Mouse (Mus musculus): ENCODE measurements around the gene Nnmt. TPM values are rescaled to one million over a fixed set of nuclear protein-coding genes. Genes with fewer than 3 reads are reported as not detected.

The Nnmt gene
- polyA plus RNA-seq, 1 experiment from 2014 or later = 4.3 TPM

GRCm38 (mm10) chr9:48617511-48618010, 12.6 kb upstream of the Nnmt start:
- no peak for TF ChIP-seq CTCF (IDR thresholded peaks at IDR 0.05; ENCODE audit: low read depth)
- 87% methylated on average over 3 of the region's 3 CpGs for WGBS
- Histone ChIP-seq H3K9ac (ENCODE audit: low read depth, low read length) (no peak overlapping the region), H3K4me1 (replicated peaks; ENCODE audit: insufficient read depth, low read length) (no peaks in the 10 kb centered on the region), H3K27me3 (ENCODE audit: insufficient read depth, low read length) (no peaks in the 10 kb centered on the region), H3K9me3 (replicated peaks; ENCODE audit: low read length) (no peaks in the 10 kb centered on the region), H3K4me2 (ENCODE audit: low read length) (no peak overlapping the region), H3K27ac (no peak overlapping the region), H3K4me3 (replicated peaks; ENCODE audit: low read depth, low read length) (no peak overlapping the region), H3K36me3 (ENCODE audit: insufficient read depth, low read length) (no peaks in the 10 kb centered on the region)
- ATAC-seq (replicated peaks; ENCODE audit: low FRiP score, low read depth) = no peak
- DNase-seq (ENCODE audit: low spot score) = no peak

- Histone ChIP-seq H3K27ac (no peak overlapping the region), H3K4me2 (ENCODE audit: low read length) (no peak overlapping the region), H3K4me1 (replicated peaks; ENCODE audit: insufficient read depth, low read length) (no peaks in the 10 kb centered on the region), H3K4me3 (replicated peaks; ENCODE audit: low read depth, low read length) (no peak overlapping the region), H3K36me3 (ENCODE audit: insufficient read depth, low read length) (no peaks in the 10 kb centered on the region), H3K9me3 (replicated peaks; ENCODE audit: low read length) (no peaks in the 10 kb centered on the region), H3K9ac (ENCODE audit: low read depth, low read length) (no peak overlapping the region), H3K27me3 (ENCODE audit: insufficient read depth, low read length) (no peaks in the 10 kb centered on the region)
- TF ChIP-seq CTCF (IDR thresholded peaks at IDR 0.05; ENCODE audit: low read depth) = no peak
- no peak for DNase-seq (ENCODE audit: low spot score)
- ATAC-seq (replicated peaks; ENCODE audit: low FRiP score, low read depth) = no peak
- WGBS = 84% methylated on average over 4 of the region's 4 CpGs
These were observed 8.3 kb upstream of the Nnmt start for GRCm38 (mm10) chr9:48613221-48613620.

GRCm38 (mm10) chr9:48612542-48612941, 7.6 kb upstream of the Nnmt start:
- no peaks in the 10 kb centered on the region for H3K9me3 ChIP-seq (replicated peaks; ENCODE audit: low read length)
- H3K4me3 ChIP-seq (replicated peaks; ENCODE audit: low read depth, low read length) = no peak overlapping the region
- no peak overlapping the region for H3K9ac ChIP-seq (ENCODE audit: low read depth, low read length)
- no peak for TF ChIP-seq CTCF (IDR thresholded peaks at IDR 0.05; ENCODE audit: low read depth)
- no peaks in the 10 kb centered on the region for H3K27me3 ChIP-seq (ENCODE audit: insufficient read depth, low read length)
- no peak for DNase-seq (ENCODE audit: low spot score)
- no peaks in the 10 kb centered on the region for H3K36me3 ChIP-seq (ENCODE audit: insufficient read depth, low read length)
- H3K4me2 ChIP-seq (ENCODE audit: low read length) = no peak overlapping the region
- no peaks in the 10 kb centered on the region for H3K4me1 ChIP-seq (replicated peaks; ENCODE audit: insufficient read depth, low read length)
- no peak for ATAC-seq (replicated peaks; ENCODE audit: low FRiP score, low read depth)
- H3K27ac ChIP-seq = no peak overlapping the region
- 85% methylated on average over 5 of the region's 5 CpGs for WGBS

GRCm38 (mm10) chr9:48611032-48611431, 6.1 kb upstream of the Nnmt start:
- no peak overlapping the region for H3K27ac ChIP-seq
- H3K4me3 ChIP-seq (replicated peaks; ENCODE audit: low read depth, low read length) = no peak overlapping the region

GRCm38 (mm10) chr9:48609734-48610133, 4.8 kb upstream of the Nnmt start:
- no peak overlapping the region for H3K9ac ChIP-seq (ENCODE audit: low read depth, low read length)
- no peak overlapping the region for H3K4me3 ChIP-seq (replicated peaks; ENCODE audit: low read depth, low read length)
- no peak overlapping the region for H3K4me2 ChIP-seq (ENCODE audit: low read length)
- no peaks in the 10 kb centered on the region for H3K27me3 ChIP-seq (ENCODE audit: insufficient read depth, low read length)
- H3K9me3 ChIP-seq (replicated peaks; ENCODE audit: low read length) = no peaks in the 10 kb centered on the region
- WGBS = 47% methylated on average over 4 of the region's 4 CpGs
- no peak for DNase-seq (ENCODE audit: low spot score)
- no peak overlapping the region for H3K27ac ChIP-seq
- TF ChIP-seq CTCF (IDR thresholded peaks at IDR 0.05; ENCODE audit: low read depth) = no peak
- no peaks in the 10 kb centered on the region for H3K4me1 ChIP-seq (replicated peaks; ENCODE audit: insufficient read depth, low read length)
- no peaks in the 10 kb centered on the region for H3K36me3 ChIP-seq (ENCODE audit: insufficient read depth, low read length)
- no peak for ATAC-seq (replicated peaks; ENCODE audit: low FRiP score, low read depth)

More at GRCm38 (mm10) chr9:48611032-48611431, 6.1 kb upstream of the Nnmt start:
- Histone ChIP-seq H3K36me3 (ENCODE audit: insufficient read depth, low read length) (no peaks in the 10 kb centered on the region), H3K9ac (ENCODE audit: low read depth, low read length) (no peak overlapping the region), H3K4me2 (ENCODE audit: low read length) (no peak overlapping the region), H3K4me1 (replicated peaks; ENCODE audit: insufficient read depth, low read length) (no peaks in the 10 kb centered on the region), H3K27me3 (ENCODE audit: insufficient read depth, low read length) (no peaks in the 10 kb centered on the region), H3K9me3 (replicated peaks; ENCODE audit: low read length) (no peaks in the 10 kb centered on the region)
- no peak for ATAC-seq (replicated peaks; ENCODE audit: low FRiP score, low read depth)
- WGBS = 9% methylated on average over 1 of the region's 1 CpGs
- DNase-seq (ENCODE audit: low spot score) = peak; percentile 32
- TF ChIP-seq CTCF (IDR thresholded peaks at IDR 0.05; ENCODE audit: low read depth) = no peak

GRCm38 (mm10) chr9:48607417-48607816, 2.5 kb upstream of the Nnmt start:
- H3K27ac ChIP-seq = no peak overlapping the region
- TF ChIP-seq CTCF (IDR thresholded peaks at IDR 0.05; ENCODE audit: low read depth) = no peak
- H3K4me1 ChIP-seq (replicated peaks; ENCODE audit: insufficient read depth, low read length) = no peaks in the 10 kb centered on the region
- H3K36me3 ChIP-seq (ENCODE audit: insufficient read depth, low read length) = no peaks in the 10 kb centered on the region
- H3K9me3 ChIP-seq (replicated peaks; ENCODE audit: low read length) = no peaks in the 10 kb centered on the region
- ATAC-seq (replicated peaks; ENCODE audit: low FRiP score, low read depth) (no peak), DNase-seq (ENCODE audit: low spot score) (no peak)
- WGBS = 72% methylated on average over 7 of the region's 7 CpGs
- H3K9ac ChIP-seq (ENCODE audit: low read depth, low read length) = no peak overlapping the region
- no peak overlapping the region for H3K4me3 ChIP-seq (replicated peaks; ENCODE audit: low read depth, low read length)
- no peaks in the 10 kb centered on the region for H3K27me3 ChIP-seq (ENCODE audit: insufficient read depth, low read length)
- no peak overlapping the region for H3K4me2 ChIP-seq (ENCODE audit: low read length)

- Histone ChIP-seq H3K4me2 (ENCODE audit: low read length) (no peak overlapping the region), H3K9me3 (replicated peaks; ENCODE audit: low read length) (no peaks in the 10 kb centered on the region), H3K9ac (ENCODE audit: low read depth, low read length) (no peak overlapping the region), H3K36me3 (ENCODE audit: insufficient read depth, low read length) (no peaks in the 10 kb centered on the region), H3K27me3 (ENCODE audit: insufficient read depth, low read length) (no peaks in the 10 kb centered on the region), H3K4me3 (replicated peaks; ENCODE audit: low read depth, low read length) (no peak overlapping the region), H3K27ac (no peak overlapping the region), H3K4me1 (replicated peaks; ENCODE audit: insufficient read depth, low read length) (no peaks in the 10 kb centered on the region)
- DNase-seq (ENCODE audit: low spot score) (no peak), ATAC-seq (replicated peaks; ENCODE audit: low FRiP score, low read depth) (no peak)
- 78% methylated on average over 7 of the region's 7 CpGs for WGBS
- no peak for TF ChIP-seq CTCF (IDR thresholded peaks at IDR 0.05; ENCODE audit: low read depth)
These were observed 1.2 kb upstream of the Nnmt start for GRCm38 (mm10) chr9:48606171-48606570.

All from kidney, postnatal 0 days (tissue).